Mouse (Mus musculus): ENCODE measurements around the gene Tnni3k. TPM values are rescaled to one million over a fixed set of nuclear protein-coding genes. Genes with fewer than 3 reads are reported as not detected.

Gene Tnni3k
- total RNA-seq (2023; ENCODE audit: inconsistent age): not detected in 4 replicates

GRCm38 (mm10) chr3:155055231-155055916 is at the start of gene Tnni3k:
Gene Tnni3k (minus strand): TSS chr3:155055407.

GRCm38 (mm10) chr3:155093116-155093956 is 38.1 kb upstream of the Tnni3k start, which contains the start of the genes Fpgt and Lrriq3:
Gene Fpgt (minus strand): TSS chr3:155093403.
Gene Lrriq3 (plus strand): TSS chr3:155093434.

Other genes with a start within 250 kb of the Tnni3k start
- 11.4 to 16.9 TPM (median 13.5 TPM) in 4 replicates for gene Fpgt, start 38.0 kb upstream of the Tnni3k start, total RNA-seq (2023; ENCODE audit: inconsistent age)
- gene Lrriq3, start 38.0 kb upstream of the Tnni3k start, total RNA-seq (2023; ENCODE audit: inconsistent age): 0.24 to 0.96 TPM in 2 of 4 replicates, not detected in the others